ENCODE assay signal across 18 mouse cellular contexts in the genomic region with DNA sequence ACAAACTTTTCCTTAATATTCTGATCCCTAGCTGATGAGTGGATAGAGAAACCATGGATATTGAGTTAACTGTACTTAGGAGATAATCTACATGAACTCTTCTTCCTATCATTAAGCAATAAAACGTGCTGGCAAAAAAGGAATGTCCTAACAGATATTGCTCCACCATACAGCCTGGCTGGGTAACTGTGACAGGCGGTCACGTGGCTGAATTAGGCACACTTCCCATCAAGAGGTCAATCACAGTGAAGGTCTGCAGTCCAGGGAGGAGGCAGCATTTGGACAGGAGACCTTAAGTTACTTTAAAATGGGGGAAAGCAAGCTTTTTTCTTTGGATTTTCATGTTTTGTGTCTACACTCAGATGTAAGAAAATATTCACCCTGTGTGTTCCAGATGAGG. TPM values are rescaled to one million over a fixed set of nuclear protein-coding genes. Genes with fewer than 3 reads are reported as not detected.
DNase-seq lines count a peak whose midpoint lies in the region; ATAC-seq lines count a peak whose summit lies in the region.
"Had no signal": no experiment of that assay in that cellular context is flagged by ENCODE, and none has a peak within 500 bp of the region (broad histone marks: within the 10 kb centered on the region; RNA-seq: fewer than 3 reads in every experiment).

No protein-coding gene starts in this region.

- ATAC-seq in granulocyte monocyte progenitor cell, adult 5-6 weeks (replicated peaks; ENCODE audit: poor library complexity, severe bottlenecking) = peak; percentile 69
- ATAC-seq: forebrain, embryonic 13.5 days; hindbrain, postnatal 0 days; intestine, embryonic 15.5 days had no signal

- peak; percentile 70 for DNase-seq in heart, adult 11 months
- DNase-seq in heart, postnatal 4 days = no peak
- peak; percentile 51 for DNase-seq in lung, postnatal 36 days
- DNase-seq in lung, postnatal 4 days = no peak
- no peak for DNase-seq in left cerebral cortex, adult 11 months (ENCODE audit: low spot score)
- DNase-seq in cerebellum, adult 18-20 months = no peak
- DNase-seq: B cell, adult 2 months; cerebellum, adult 9-10 months; cerebellum, postnatal 36 days; kidney, adult 2 months; kidney, postnatal 4 days; left cerebral cortex, postnatal 4 days; midbrain, embryonic 14.5 days; thymus, postnatal 4 days had no signal

RNA-seq across cellular contexts. Expression of gene Dnajc13, which starts 30.7 kb away (rescaled TPM):
- 10 to 100 TPM; 41.4 to 44.6 TPM for total RNA-seq in heart, postnatal 4 days (2021)
- 62.3 and 102 TPM in 2 replicates for total RNA-seq in granulocyte monocyte progenitor cell, adult 5-6 weeks (2014; fragmentation: Nextera tagmentation)
- 48.9 and 53.9 TPM in 2 replicates for total RNA-seq in granulocyte monocyte progenitor cell, adult 5-6 weeks (2017)

Comparison
In these comparisons a context has a peak if more than half of its experiments do, and no peak if none do; other contexts are left out.
1. DNase-seq: peak in heart, adult 11 months (single experiment) and lung, postnatal 36 days (single experiment); none in heart, postnatal 4 days (single experiment), lung, postnatal 4 days (0 of 2), left cerebral cortex, adult 11 months (single experiment) and cerebellum, adult 18-20 months (0 of 2).